Mouse (Mus musculus): ENCODE results near the gene Pbx4. TPM values are rescaled to one million over a fixed set of nuclear protein-coding genes. Genes with fewer than 3 reads are reported as not detected.

Pbx4 gene
- 62.3 and 78.2 TPM in 2 replicates for polyA plus RNA-seq (2014; fragmentation: Nextera tagmentation; extraction: Ambion mirVana)

- peak within 1 kb of the TSS; percentile 69 for H3K4me3 ChIP-seq (replicated peaks; ENCODE audit: low read depth, low read length)
- peak within 1 kb of the TSS; percentile 83 for H3K27ac ChIP-seq (replicated peaks; ENCODE audit: low read depth, low read length)
- no peaks in the 10 kb centered on the region for H3K27me3 ChIP-seq (ENCODE audit: control insufficient read depth, insufficient read depth, low read length)
- 0% methylated on average over 38 of the region's 38 CpGs for WGBS
- no peaks in the 10 kb centered on the region for H3K9me3 ChIP-seq (ENCODE audit: control insufficient read depth, low read length)
- H3K4me2 ChIP-seq (ENCODE audit: low read length), result peak within 1 kb of the TSS; percentile 84
- H3K9ac ChIP-seq (replicated peaks; ENCODE audit: low read length), result peak within 1 kb of the TSS; percentile 71
- ATAC-seq (ENCODE audit: low FRiP score, low TSS enrichment) (peak; percentile 98), DNase-seq (peak; percentile 98)
- peaks cover 15% of the 10 kb centered on the region; the same call in 1 of the 2 replicates for H3K36me3 ChIP-seq (ENCODE audit: control insufficient read depth, insufficient read depth, low read length)
- peaks cover 10% of the 10 kb centered on the region; the same call in 1 of the 2 replicates for H3K4me1 ChIP-seq (ENCODE audit: control insufficient read depth, insufficient read depth, low read length)
Measured at GRCm38 (mm10) chr8:69832298-69832853, at the start of gene Pbx4. Gene Pbx4 (plus strand): TSS chr8:69832491.

- Histone ChIP-seq H3K9ac (replicated peaks; ENCODE audit: low read length) (no peak overlapping the region), H3K27ac (replicated peaks; ENCODE audit: low read depth, low read length) (no peak overlapping the region), H3K36me3 (ENCODE audit: control insufficient read depth, insufficient read depth, low read length) (peaks cover 9% of the 10 kb centered on the region), H3K4me2 (ENCODE audit: low read length) (no peak overlapping the region), H3K27me3 (ENCODE audit: control insufficient read depth, insufficient read depth, low read length) (no peaks in the 10 kb centered on the region), H3K4me3 (replicated peaks; ENCODE audit: low read depth, low read length) (no peak overlapping the region), H3K9me3 (ENCODE audit: control insufficient read depth, low read length) (no peaks in the 10 kb centered on the region), H3K4me1 (ENCODE audit: control insufficient read depth, insufficient read depth, low read length) (peaks cover 13% of the 10 kb centered on the region)
- no peak for ATAC-seq (ENCODE audit: low FRiP score, low TSS enrichment)
- WGBS, result 91% methylated on average over 5 of the region's 5 CpGs
- DNase-seq, result no peak
Measured at GRCm38 (mm10) chr8:69789105-69789504, 43.2 kb upstream of the Pbx4 start.

GRCm38 (mm10) chr8:69789731-69790130 is 42.6 kb upstream of the Pbx4 start:
- peaks cover 13% of the 10 kb centered on the region for H3K4me1 ChIP-seq (ENCODE audit: control insufficient read depth, insufficient read depth, low read length)
- no peak overlapping the region for H3K27ac ChIP-seq (replicated peaks; ENCODE audit: low read depth, low read length)
- H3K9me3 ChIP-seq (ENCODE audit: control insufficient read depth, low read length), result no peaks in the 10 kb centered on the region
- H3K4me2 ChIP-seq (ENCODE audit: low read length), result 0 out of 2 replicates have a peak overlapping the region, but pooled peaks have one; percentile 2
- H3K36me3 ChIP-seq (ENCODE audit: control insufficient read depth, insufficient read depth, low read length), result peaks cover 15% of the 10 kb centered on the region
- WGBS, result 76% methylated on average over 5 of the region's 5 CpGs
- ATAC-seq (ENCODE audit: low FRiP score, low TSS enrichment), result no peak
- H3K4me3 ChIP-seq (replicated peaks; ENCODE audit: low read depth, low read length), result no peak overlapping the region
- no peak for DNase-seq
- H3K9ac ChIP-seq (replicated peaks; ENCODE audit: low read length), result no peak overlapping the region
- no peaks in the 10 kb centered on the region for H3K27me3 ChIP-seq (ENCODE audit: control insufficient read depth, insufficient read depth, low read length)

- H3K4me1 ChIP-seq (ENCODE audit: control insufficient read depth, insufficient read depth, low read length), result peaks cover 13% of the 10 kb centered on the region
- peak overlapping the region; percentile 100 for H3K4me3 ChIP-seq (replicated peaks; ENCODE audit: low read depth, low read length)
- H3K9ac ChIP-seq (replicated peaks; ENCODE audit: low read length), result peak overlapping the region; percentile 92; the same call in 1 of the 2 replicates
- 32% methylated on average over 11 of the region's 11 CpGs for WGBS
- ATAC-seq (ENCODE audit: low FRiP score, low TSS enrichment), result no peak
- H3K4me2 ChIP-seq (ENCODE audit: low read length), result peak overlapping the region; percentile 59
- H3K27me3 ChIP-seq (ENCODE audit: control insufficient read depth, insufficient read depth, low read length), result no peaks in the 10 kb centered on the region
- peaks cover 22% of the 10 kb centered on the region for H3K36me3 ChIP-seq (ENCODE audit: control insufficient read depth, insufficient read depth, low read length)
- peak; percentile 29 for DNase-seq
- no peaks in the 10 kb centered on the region for H3K9me3 ChIP-seq (ENCODE audit: control insufficient read depth, low read length)
- H3K27ac ChIP-seq (replicated peaks; ENCODE audit: low read depth, low read length), result peak overlapping the region; percentile 75; the same call in 1 of the 2 replicates
Measured at GRCm38 (mm10) chr8:69790364-69790763, 41.9 kb upstream of the Pbx4 start.

GRCm38 (mm10) chr8:69790773-69791367 is 41.4 kb upstream of the Pbx4 start, which contains the start of the genes Atp13a1 and Zfp866:
Gene Atp13a1 (plus strand): TSS chr8:69791163.
Gene Zfp866 (minus strand): TSS chr8:69791178.
- Histone ChIP-seq H3K9ac (replicated peaks; ENCODE audit: low read length) (peak within 1 kb of the TSS; percentile 92), H3K4me3 (replicated peaks; ENCODE audit: low read depth, low read length) (peak within 1 kb of the TSS; percentile 100), H3K27me3 (ENCODE audit: control insufficient read depth, insufficient read depth, low read length) (no peaks in the 10 kb centered on the region), H3K4me1 (ENCODE audit: control insufficient read depth, insufficient read depth, low read length) (peaks cover 13% of the 10 kb centered on the region), H3K4me2 (ENCODE audit: low read length) (peak within 1 kb of the TSS; percentile 59), H3K27ac (replicated peaks; ENCODE audit: low read depth, low read length) (peak within 1 kb of the TSS; percentile 75), H3K36me3 (ENCODE audit: control insufficient read depth, insufficient read depth, low read length) (peaks cover 27% of the 10 kb centered on the region), H3K9me3 (ENCODE audit: control insufficient read depth, low read length) (no peaks in the 10 kb centered on the region)
- ATAC-seq (ENCODE audit: low FRiP score, low TSS enrichment) (peak; percentile 95), DNase-seq (peak; percentile 96)
- under 1% methylated on average over 38 of the region's 38 CpGs for WGBS

- Histone ChIP-seq H3K4me2 (ENCODE audit: low read length) (peak overlapping the region; percentile 59), H3K9ac (replicated peaks; ENCODE audit: low read length) (peak overlapping the region; percentile 92), H3K36me3 (ENCODE audit: control insufficient read depth, insufficient read depth, low read length) (peaks cover 33% of the 10 kb centered on the region), H3K4me3 (replicated peaks; ENCODE audit: low read depth, low read length) (peak overlapping the region; percentile 100), H3K27me3 (ENCODE audit: control insufficient read depth, insufficient read depth, low read length) (no peaks in the 10 kb centered on the region), H3K27ac (replicated peaks; ENCODE audit: low read depth, low read length) (peak overlapping the region; percentile 75), H3K4me1 (ENCODE audit: control insufficient read depth, insufficient read depth, low read length) (peaks cover 13% of the 10 kb centered on the region), H3K9me3 (ENCODE audit: control insufficient read depth, low read length) (no peaks in the 10 kb centered on the region)
- peak; percentile 74 for ATAC-seq (ENCODE audit: low FRiP score, low TSS enrichment)
- DNase-seq, result peak; percentile 58
- WGBS, result 1% methylated on average over 46 of the region's 48 CpGs
Measured at GRCm38 (mm10) chr8:69791415-69792068, 40.7 kb upstream of the Pbx4 start.

- Histone ChIP-seq H3K4me2 (ENCODE audit: low read length) (no peak overlapping the region), H3K27ac (replicated peaks; ENCODE audit: low read depth, low read length) (no peak overlapping the region), H3K4me1 (ENCODE audit: control insufficient read depth, insufficient read depth, low read length) (peaks cover 13% of the 10 kb centered on the region), H3K9me3 (ENCODE audit: control insufficient read depth, low read length) (no peaks in the 10 kb centered on the region), H3K4me3 (replicated peaks; ENCODE audit: low read depth, low read length) (no peak overlapping the region), H3K36me3 (ENCODE audit: control insufficient read depth, insufficient read depth, low read length) (peaks cover 55% of the 10 kb centered on the region), H3K9ac (replicated peaks; ENCODE audit: low read length) (no peak overlapping the region), H3K27me3 (ENCODE audit: control insufficient read depth, insufficient read depth, low read length) (no peaks in the 10 kb centered on the region)
- 94% methylated on average over 4 of the region's 4 CpGs for WGBS
- no peak for DNase-seq
- ATAC-seq (ENCODE audit: low FRiP score, low TSS enrichment), result no peak
Measured at GRCm38 (mm10) chr8:69793666-69794065, 38.6 kb upstream of the Pbx4 start.

- no peak overlapping the region for H3K27ac ChIP-seq (replicated peaks; ENCODE audit: low read depth, low read length)
- peaks cover 59% of the 10 kb centered on the region for H3K36me3 ChIP-seq (ENCODE audit: control insufficient read depth, insufficient read depth, low read length)
- H3K4me2 ChIP-seq (ENCODE audit: low read length), result no peak overlapping the region
- DNase-seq (no peak), ATAC-seq (ENCODE audit: low FRiP score, low TSS enrichment) (no peak)
- H3K27me3 ChIP-seq (ENCODE audit: control insufficient read depth, insufficient read depth, low read length), result no peaks in the 10 kb centered on the region
- H3K4me3 ChIP-seq (replicated peaks; ENCODE audit: low read depth, low read length), result no peak overlapping the region
- H3K4me1 ChIP-seq (ENCODE audit: control insufficient read depth, insufficient read depth, low read length), result peaks cover 13% of the 10 kb centered on the region
- 96% methylated on average over 3 of the region's 3 CpGs for WGBS
- no peak overlapping the region for H3K9ac ChIP-seq (replicated peaks; ENCODE audit: low read length)
- no peaks in the 10 kb centered on the region for H3K9me3 ChIP-seq (ENCODE audit: control insufficient read depth, low read length)
Measured at GRCm38 (mm10) chr8:69794096-69794495, 38.2 kb upstream of the Pbx4 start.
